Mouse (Mus musculus) skeletal muscle tissue, postnatal 0 days (tissue): ENCODE results near the gene Ect2l. TPM values are rescaled to one million over a fixed set of nuclear protein-coding genes. Genes with fewer than 3 reads are reported as not detected.

Experiments
- polyA plus RNA-seq: library from polyadenylated mRNA; unstranded; fragments of >200 nt; fragmentation: Nextera tagmentation; extraction: Ambion mirVana; gene quantifications from 2 replicates; pipeline ENCODE4 v1.2.1, GENCODE M21; 2015

Gene Ect2l
- polyA plus RNA-seq: 0.34 and 0.53 TPM in 2 replicates

GRCm38 (mm10) chr10:18210726-18211125 lies at the start of gene Ect2l:
TSS of gene Ect2l (minus strand) at chr10:18210890.

GRCm38 (mm10) chr10:18234560-18235401 lies 24.1 kb upstream of the Ect2l start, which contains the start of gene Ccdc28a:
TSS of gene Ccdc28a (minus strand) at chr10:18234998.

Other genes starting within 250 kb of the Ect2l start
- 103 and 111 TPM in 2 replicates for gene Abracl, start 187.6 kb downstream of the Ect2l start, polyA plus RNA-seq
- gene Reps1, start 155.0 kb downstream of the Ect2l start, polyA plus RNA-seq: 11.8 and 13.4 TPM in 2 replicates
- gene Ccdc28a, start 24.1 kb upstream of the Ect2l start, polyA plus RNA-seq: 8.9 and 9.0 TPM in 2 replicates
- gene Nhsl1, start 108.1 kb upstream of the Ect2l start, polyA plus RNA-seq: 4.6 and 4.7 TPM in 2 replicates